Mouse (Mus musculus) liver, postnatal 0 days (tissue): ENCODE measurements around the gene Pdzk1ip1.

ENCODE experiments used
- CTCF ChIP-seq: sonication (generic); IDR thresholded peaks from 2 replicates; pipeline ENCODE4 v1.5.1; 2016; ENCODE audit warnings: antibody characterized with exemption, low read depth
- EP300 ChIP-seq: IDR thresholded peaks from 2 replicates; pipeline ENCODE4 v1.6.1; 2016; ENCODE audit warnings: antibody characterized with exemption, low read depth, mild to moderate bottlenecking

DNA sequence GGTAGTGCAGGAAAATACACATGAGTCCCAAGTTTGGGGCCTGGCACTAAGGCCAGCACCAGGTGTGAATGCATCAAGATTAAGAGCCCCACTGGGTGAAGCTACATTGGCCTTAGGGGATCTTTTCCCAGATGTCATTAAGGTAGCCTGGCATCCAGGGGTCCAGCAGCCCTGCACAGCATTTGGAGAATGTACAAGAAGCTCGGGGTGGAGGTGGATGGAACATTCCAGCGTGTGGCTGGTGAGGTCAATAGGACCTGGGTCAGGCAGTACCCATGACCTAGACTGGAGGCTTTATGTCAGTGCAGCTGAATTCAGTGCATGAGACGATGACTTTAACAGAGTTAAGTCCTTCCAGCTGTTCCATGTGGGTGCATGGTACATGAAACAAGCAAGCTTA lies 3.3 kb downstream of the Pdzk1ip1 start:
- TF ChIP-seq CTCF (no peak), EP300 (no peak)
